Mouse (Mus musculus): ENCODE data around the gene Hmgcl.

Hmgcl gene

GRCm38 (mm10) chr4:135946278-135946658 is at the start of gene Hmgcl:
Gene Hmgcl, plus strand, starts transcription at chr4:135946448.
- peak; percentile 93 for DNase-seq (ENCODE audit: extremely low spot score)

GRCm38 (mm10) chr4:135898380-135899049 is 47.7 kb upstream of the Hmgcl start:
- DNase-seq (ENCODE audit: extremely low spot score), result no peak

- no peak for DNase-seq (ENCODE audit: extremely low spot score)
Measured at GRCm38 (mm10) chr4:135899050-135899448, 47.2 kb upstream of the Hmgcl start.

- DNase-seq (ENCODE audit: extremely low spot score), result no peak
Measured at GRCm38 (mm10) chr4:135900008-135900407, 46.2 kb upstream of the Hmgcl start.

GRCm38 (mm10) chr4:135902606-135903242 is 43.5 kb upstream of the Hmgcl start:
- no peak for DNase-seq (ENCODE audit: extremely low spot score)

- no peak for DNase-seq (ENCODE audit: extremely low spot score)
Measured at GRCm38 (mm10) chr4:135904810-135905209, 41.4 kb upstream of the Hmgcl start.

- DNase-seq (ENCODE audit: extremely low spot score), result no peak
Measured at GRCm38 (mm10) chr4:135906633-135907032, 39.6 kb upstream of the Hmgcl start.

- DNase-seq (ENCODE audit: extremely low spot score), result no peak
Measured at GRCm38 (mm10) chr4:135909326-135910066, 36.8 kb upstream of the Hmgcl start.

GRCm38 (mm10) chr4:135911531-135911930 is 34.7 kb upstream of the Hmgcl start:
- no peak for DNase-seq (ENCODE audit: extremely low spot score)

- no peak for DNase-seq (ENCODE audit: extremely low spot score)
Measured at GRCm38 (mm10) chr4:135912164-135912563, 34.1 kb upstream of the Hmgcl start.

- peak; percentile 28 for DNase-seq (ENCODE audit: extremely low spot score)
Measured at GRCm38 (mm10) chr4:135912835-135913234, 33.4 kb upstream of the Hmgcl start.

- DNase-seq (ENCODE audit: extremely low spot score), result no peak
Measured at GRCm38 (mm10) chr4:135913433-135913832, 32.8 kb upstream of the Hmgcl start.

- DNase-seq (ENCODE audit: extremely low spot score), result no peak
Measured at GRCm38 (mm10) chr4:135918635-135919279, 27.5 kb upstream of the Hmgcl start.

GRCm38 (mm10) chr4:135919280-135919639 is 27.0 kb upstream of the Hmgcl start:
- no peak for DNase-seq (ENCODE audit: extremely low spot score)

- peak; percentile 98 for DNase-seq (ENCODE audit: extremely low spot score)
Measured at GRCm38 (mm10) chr4:135920304-135921241, 25.7 kb upstream of the Hmgcl start, which contains the start of gene Fuca1. Gene Fuca1, plus strand, starts transcription at chr4:135920735.

- peak; percentile 20 for DNase-seq (ENCODE audit: extremely low spot score)
Measured at GRCm38 (mm10) chr4:135921257-135922120, 24.8 kb upstream of the Hmgcl start.

- no peak for DNase-seq (ENCODE audit: extremely low spot score)
Measured at GRCm38 (mm10) chr4:135922190-135922589, 24.1 kb upstream of the Hmgcl start.

- no peak for DNase-seq (ENCODE audit: extremely low spot score)
Measured at GRCm38 (mm10) chr4:135924418-135924817, 21.8 kb upstream of the Hmgcl start.

- DNase-seq (ENCODE audit: extremely low spot score), result no peak
Measured at GRCm38 (mm10) chr4:135925341-135925740, 20.9 kb upstream of the Hmgcl start.

- DNase-seq (ENCODE audit: extremely low spot score), result no peak
Measured at GRCm38 (mm10) chr4:135926195-135926808, 19.9 kb upstream of the Hmgcl start.

Data from embryo, embryonic 9.5 days (tissue).